Mouse (Mus musculus) kidney, embryonic 15.5 days (tissue): ENCODE measurements around the gene Yif1b. TPM values are rescaled to one million over a fixed set of nuclear protein-coding genes. Genes with fewer than 3 reads are reported as not detected.
"Not testable (repeated sequence)": the region's sequence is repeated elsewhere in the genome, so short reads cannot be mapped to it uniquely, and the experiment has no call there.

ENCODE experiments used
- ATAC-seq: fragments of 200-750 bp; cut with Nextera tagmentation; replicated peaks from 2 replicates; pipeline ENCODE4 v1.8.0; 2017; ENCODE audit warnings: moderate TSS enrichment; ENCODE audit not compliant: low FRiP score
- H3K27ac ChIP-seq: fragments of 300-500 bp; sonication (generic); 2 replicates; pipeline ENCODE4 v1.5.1; 2015; ENCODE audit warnings: mild to moderate bottlenecking, inconsistent platforms
- H3K27me3 ChIP-seq: fragments of 300-500 bp; sonication (generic); 2 replicates; pipeline ENCODE4 v1.6.1; 2015; ENCODE audit warnings: inconsistent platforms
- H3K36me3 ChIP-seq: fragments of 300-500 bp; sonication (generic); 2 replicates; pipeline ENCODE4 v1.6.1; 2015; ENCODE audit warnings: inconsistent platforms
- H3K4me1 ChIP-seq: fragments of 300-500 bp; sonication (generic); 2 replicates; pipeline ENCODE4 v1.6.1; 2015; ENCODE audit warnings: inconsistent platforms
- H3K4me2 ChIP-seq: fragments of 300-500 bp; sonication (generic); 2 replicates; pipeline ENCODE4 v1.6.1; 2015; ENCODE audit warnings: moderate library complexity, mild to moderate bottlenecking, inconsistent platforms
- H3K4me3 ChIP-seq: fragments of 300-500 bp; sonication (generic); replicated peaks from 2 replicates; pipeline ENCODE4 v1.5.1; 2015; ENCODE audit warnings: mild to moderate bottlenecking, inconsistent platforms
- H3K9ac ChIP-seq: fragments of 300-500 bp; sonication (generic); 2 replicates; pipeline ENCODE4 v1.6.1; 2015; ENCODE audit warnings: mild to moderate bottlenecking, inconsistent platforms
- H3K9me3 ChIP-seq: fragments of 300-500 bp; sonication (generic); replicated peaks from 2 replicates; pipeline ENCODE4 v1.6.1; 2016; ENCODE audit warnings: inconsistent platforms
- whole genome bisulfite sequencing: fragments of 180-500 bp; shearing (Covaris S2); methylation state at CpG from one replicate; pipeline ENCODE4 v1.1.7; 2015; ENCODE audit warnings: mixed read lengths; 5-methylcytosine and 5-hydroxymethylcytosine counted together
- polyA plus RNA-seq: library from polyadenylated mRNA; unstranded; fragments of >200 nt; fragmentation: Nextera tagmentation; extraction: Ambion mirVana; gene quantifications from 2 replicates; pipeline ENCODE4 v1.2.1, GENCODE M21; 2015

Yif1b gene
- polyA plus RNA-seq: 122 and 123 TPM in 2 replicates

GRCm38 (mm10) chr7:29238019-29238967 is at the start of gene Yif1b:
Yif1b (plus strand) TSS chr7:29238329.
- Histone ChIP-seq H3K36me3 (no peaks in the 10 kb centered on the region; the same call in 1 of the 2 replicates), H3K9ac (peak within 1 kb of the TSS; percentile 72), H3K27ac (peak within 1 kb of the TSS; percentile 96), H3K4me1 (peaks cover 29% of the 10 kb centered on the region), H3K9me3 (no peaks in the 10 kb centered on the region), H3K27me3 (peaks cover 2% of the 10 kb centered on the region; the same call in 1 of the 2 replicates), H3K4me2 (peak within 1 kb of the TSS; percentile 82), H3K4me3 (peak within 1 kb of the TSS; percentile 82)
- under 1% methylated on average over 60 of the region's 60 CpGs for WGBS
- peak; percentile 96 for ATAC-seq

GRCm38 (mm10) chr7:29194230-29194629 is 43.9 kb upstream of the Yif1b start:
- ATAC-seq, H3K27me3 ChIP-seq, H3K9me3 ChIP-seq, H3K4me1 ChIP-seq, H3K9ac ChIP-seq, H3K36me3 ChIP-seq, H3K27ac ChIP-seq, H3K4me2 ChIP-seq, H3K4me3 ChIP-seq: not testable (repeated sequence)
- WGBS: 96% methylated on average over 1 of the region's 1 CpGs

- no peak overlapping the region for H3K27ac ChIP-seq
- H3K4me1 ChIP-seq: no peaks in the 10 kb centered on the region
- no peak overlapping the region for H3K4me2 ChIP-seq
- no peaks in the 10 kb centered on the region for H3K9me3 ChIP-seq
- H3K27me3 ChIP-seq: no peaks in the 10 kb centered on the region
- H3K9ac ChIP-seq: no peak overlapping the region
- ATAC-seq: no peak
- WGBS: 86% methylated on average over 6 of the region's 6 CpGs
- no peak overlapping the region for H3K4me3 ChIP-seq
- no peaks in the 10 kb centered on the region for H3K36me3 ChIP-seq
These were observed 35.6 kb upstream of the Yif1b start for GRCm38 (mm10) chr7:29202577-29202976.

- not testable (repeated sequence) for H3K9me3 ChIP-seq, H3K27me3 ChIP-seq, ATAC-seq, H3K36me3 ChIP-seq, H3K9ac ChIP-seq
- Histone ChIP-seq H3K4me1 (peaks cover 25% of the 10 kb centered on the region), H3K4me2 (peak overlapping the region; percentile 66), H3K4me3 (peak overlapping the region; percentile 47), H3K27ac (peak overlapping the region; percentile 89)
- 24% methylated on average over 15 of the region's 15 CpGs for WGBS
These were observed 27.1 kb upstream of the Yif1b start for GRCm38 (mm10) chr7:29211013-29211412.

GRCm38 (mm10) chr7:29211415-29212198 is 26.5 kb upstream of the Yif1b start:
- Histone ChIP-seq H3K4me3 (peak overlapping the region; percentile 47), H3K9ac (peak overlapping the region; percentile 17; the same call in 1 of the 2 replicates)

GRCm38 (mm10) chr7:29212199-29212765 is 25.8 kb upstream of the Yif1b start:
- Histone ChIP-seq H3K4me1 (peaks cover 25% of the 10 kb centered on the region), H3K4me3 (peak overlapping the region; percentile 47), H3K9ac (0 out of 2 replicates have a peak overlapping the region, but pooled peaks have one; percentile 17), H3K9me3 (peaks cover 6% of the 10 kb centered on the region; the same call in 1 of the 2 replicates), H3K27ac (peak overlapping the region; percentile 89; the same call in 1 of the 2 replicates), H3K36me3 (no peaks in the 10 kb centered on the region), H3K4me2 (peak overlapping the region; percentile 66), H3K27me3 (no peaks in the 10 kb centered on the region)
- 18% methylated on average over 26 of the region's 26 CpGs for WGBS
- no peak for ATAC-seq

More at GRCm38 (mm10) chr7:29211415-29212198, 26.5 kb upstream of the Yif1b start:
- peak overlapping the region; percentile 89 for H3K27ac ChIP-seq
- H3K4me1 ChIP-seq: peaks cover 25% of the 10 kb centered on the region
- H3K27me3 ChIP-seq: no peaks in the 10 kb centered on the region
- 3% methylated on average over 34 of the region's 34 CpGs for WGBS
- peak; percentile 80 for ATAC-seq
- peak overlapping the region; percentile 66 for H3K4me2 ChIP-seq
- no peaks in the 10 kb centered on the region for H3K36me3 ChIP-seq
- H3K9me3 ChIP-seq: peaks cover 6% of the 10 kb centered on the region; the same call in 1 of the 2 replicates

- Histone ChIP-seq H3K4me2 (peak overlapping the region; percentile 66), H3K4me1 (peaks cover 25% of the 10 kb centered on the region), H3K4me3 (peak overlapping the region; percentile 18)
- H3K9me3 ChIP-seq, H3K9ac ChIP-seq, H3K27ac ChIP-seq, H3K27me3 ChIP-seq, H3K36me3 ChIP-seq: not testable (repeated sequence)
- peak; percentile 5; the same call in 1 of the 2 replicates for ATAC-seq
- 18% methylated on average over 40 of the region's 40 CpGs for WGBS
These were observed 25.2 kb upstream of the Yif1b start for GRCm38 (mm10) chr7:29212775-29213560.

- 3% methylated on average over 20 of the region's 20 CpGs for WGBS
- H3K27ac ChIP-seq: peak within 1 kb of the TSS; percentile 37; the same call in 1 of the 2 replicates
- ATAC-seq: peak; percentile 81
- no peaks in the 10 kb centered on the region for H3K27me3 ChIP-seq
- H3K4me1 ChIP-seq: peaks cover 25% of the 10 kb centered on the region
- no peak within 1 kb of the TSS for H3K9ac ChIP-seq
- H3K4me2 ChIP-seq: peak within 1 kb of the TSS; percentile 66
- H3K4me3 ChIP-seq: peak within 1 kb of the TSS; percentile 18
- no peaks in the 10 kb centered on the region for H3K36me3 ChIP-seq
- peaks cover 8% of the 10 kb centered on the region; the same call in 1 of the 2 replicates for H3K9me3 ChIP-seq
These were observed 24.4 kb upstream of the Yif1b start, which contains the start of gene Catsperg1 for GRCm38 (mm10) chr7:29213675-29214082. Catsperg1 (minus strand) TSS chr7:29214035.

- Histone ChIP-seq H3K36me3 (no peaks in the 10 kb centered on the region; the same call in 1 of the 2 replicates), H3K9me3 (peaks cover 9% of the 10 kb centered on the region; the same call in 1 of the 2 replicates), H3K27me3 (no peaks in the 10 kb centered on the region), H3K4me3 (no peak overlapping the region), H3K9ac (no peak overlapping the region), H3K4me2 (peak overlapping the region; percentile 66), H3K4me1 (peaks cover 25% of the 10 kb centered on the region), H3K27ac (peak overlapping the region; percentile 37; the same call in 1 of the 2 replicates)
- ATAC-seq: peak; percentile 20; the same call in 1 of the 2 replicates
- WGBS: 63% methylated on average over 2 of the region's 2 CpGs
These were observed 23.9 kb upstream of the Yif1b start for GRCm38 (mm10) chr7:29214236-29214635.

GRCm38 (mm10) chr7:29214846-29215245 is 23.3 kb upstream of the Yif1b start:
- peaks cover 15% of the 10 kb centered on the region; the same call in 1 of the 2 replicates for H3K9me3 ChIP-seq
- H3K9ac ChIP-seq: no peak overlapping the region
- peaks cover 25% of the 10 kb centered on the region for H3K4me1 ChIP-seq
- H3K36me3 ChIP-seq: peaks cover 2% of the 10 kb centered on the region; the same call in 1 of the 2 replicates
- no peak for ATAC-seq
- 49% methylated on average over 15 of the region's 15 CpGs for WGBS
- no peaks in the 10 kb centered on the region for H3K27me3 ChIP-seq
- H3K27ac ChIP-seq: no peak overlapping the region
- H3K4me2 ChIP-seq: no peak overlapping the region
- no peak overlapping the region for H3K4me3 ChIP-seq
